Mouse (Mus musculus): ENCODE results near the gene Crb2. TPM values are rescaled to one million over a fixed set of nuclear protein-coding genes. Genes with fewer than 3 reads are reported as not detected.

The Crb2 gene
- polyA plus RNA-seq, 1 experiment, result 2.0 TPM

- Histone ChIP-seq H3K4me3 (ENCODE audit: insufficient read depth, low read length) (no peak overlapping the region), H3K27ac (ENCODE audit: insufficient read depth, low read length) (no peak overlapping the region), H3K4me1 (ENCODE audit: control insufficient read depth, insufficient read depth, low read length) (peaks cover 1% of the 10 kb centered on the region; the same call in 1 of the 2 replicates)
- TF ChIP-seq CTCF (IDR thresholded peaks at IDR 0.05; ENCODE audit: extremely low read depth, insufficient read depth, low read length), result no peak
These were observed 61.5 kb downstream of the Crb2 start for GRCm38 (mm10) chr2:37837542-37837941.

DNA sequence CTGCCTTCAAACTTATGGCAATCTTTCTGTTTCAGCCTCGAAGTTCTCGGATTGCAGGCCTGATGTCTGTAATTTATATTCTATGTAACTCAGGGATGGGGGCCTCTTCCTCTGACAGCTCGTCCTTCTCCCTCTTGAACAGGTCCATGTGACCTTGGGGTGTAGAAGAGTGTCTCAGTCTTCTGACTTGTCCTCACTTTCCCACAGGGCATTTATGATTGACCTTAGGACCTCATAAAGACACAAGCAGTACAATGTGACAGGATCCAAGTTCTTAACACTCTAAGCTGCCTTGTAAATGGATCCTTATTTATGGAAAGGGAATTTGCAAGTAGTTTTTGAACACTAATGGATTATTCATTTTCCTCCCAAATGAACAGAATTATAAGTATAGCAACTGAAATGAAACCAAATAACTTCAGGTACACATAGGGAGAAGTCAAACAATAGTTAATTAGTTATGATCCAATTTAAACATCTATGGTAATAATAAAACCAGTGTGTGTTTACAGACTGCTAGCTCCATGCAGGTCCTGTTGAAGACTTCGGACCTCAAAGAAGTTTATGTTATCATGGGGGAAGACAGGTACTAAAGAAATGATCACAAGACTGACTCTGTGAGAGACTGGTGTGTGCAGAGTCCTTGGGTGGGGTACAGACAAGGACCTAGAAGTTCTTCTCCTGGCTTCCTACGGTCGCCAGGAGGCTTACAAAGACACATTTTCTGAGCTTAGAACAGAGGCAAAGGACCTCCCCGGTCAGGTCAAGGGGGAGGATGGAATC lies 62.3 kb downstream of the Crb2 start:
- Histone ChIP-seq H3K4me1 (ENCODE audit: control insufficient read depth, insufficient read depth, low read length) (peaks cover 5% of the 10 kb centered on the region), H3K27ac (ENCODE audit: insufficient read depth, low read length) (no peak overlapping the region), H3K4me3 (ENCODE audit: insufficient read depth, low read length) (no peak overlapping the region)
- no peak for TF ChIP-seq POLR2A (IDR thresholded peaks at IDR 0.05; ENCODE audit: extremely low read depth, insufficient read depth, low read length)
- no peak for TF ChIP-seq CTCF (IDR thresholded peaks at IDR 0.05; ENCODE audit: extremely low read depth, insufficient read depth, low read length)

DNA sequence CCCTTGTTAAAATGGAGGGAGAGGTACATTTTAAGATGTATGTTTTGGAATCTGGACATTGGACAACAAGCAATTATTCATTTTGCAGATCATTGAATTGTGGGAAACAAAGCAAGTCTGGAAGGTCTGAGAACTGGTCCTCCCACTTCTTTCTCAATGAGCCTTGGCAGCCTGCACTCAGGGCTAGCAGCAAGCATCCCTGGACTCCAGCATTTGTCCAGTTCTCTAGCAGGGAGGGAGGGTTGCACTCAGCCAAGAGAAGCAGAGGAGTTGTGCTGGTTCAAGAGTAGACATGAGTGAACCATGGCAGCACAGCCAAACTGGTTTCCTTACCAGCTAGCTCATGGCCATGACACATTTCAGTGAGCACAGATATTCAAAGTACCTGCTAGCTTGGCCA lies 63.9 kb downstream of the Crb2 start:
- Histone ChIP-seq H3K4me1 (ENCODE audit: control insufficient read depth, insufficient read depth, low read length) (peaks cover 5% of the 10 kb centered on the region), H3K27ac (ENCODE audit: insufficient read depth, low read length) (no peak overlapping the region), H3K4me3 (ENCODE audit: insufficient read depth, low read length) (no peak overlapping the region)
- TF ChIP-seq CTCF (IDR thresholded peaks at IDR 0.05; ENCODE audit: extremely low read depth, insufficient read depth, low read length) (no peak), POLR2A (IDR thresholded peaks at IDR 0.05; ENCODE audit: extremely low read depth, insufficient read depth, low read length) (no peak)

DNA sequence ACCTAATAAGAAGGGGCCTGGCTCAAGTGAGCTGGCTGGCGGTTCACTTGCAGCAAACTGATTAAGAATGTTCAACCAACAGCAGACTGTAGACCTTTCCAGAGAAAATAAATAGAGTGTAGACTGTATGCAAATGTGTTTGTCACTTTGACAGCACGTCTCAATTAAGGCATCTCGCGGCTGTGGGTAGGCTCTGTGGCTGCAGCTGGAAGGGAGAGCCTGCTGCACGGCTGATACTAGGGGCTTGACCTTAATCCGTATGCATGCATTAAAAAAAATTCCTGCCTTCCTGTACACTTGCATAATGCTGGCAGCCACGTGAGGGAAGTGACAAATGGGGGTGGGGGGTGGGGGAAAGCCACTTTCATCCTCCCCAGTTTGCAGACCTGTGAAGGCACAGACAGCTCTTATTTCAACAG lies 66.1 kb downstream of the Crb2 start:
- Histone ChIP-seq H3K27ac (ENCODE audit: insufficient read depth, low read length) (no peak overlapping the region), H3K4me3 (ENCODE audit: insufficient read depth, low read length) (no peak overlapping the region), H3K4me1 (ENCODE audit: control insufficient read depth, insufficient read depth, low read length) (peaks cover 5% of the 10 kb centered on the region)
- TF ChIP-seq POLR2A (IDR thresholded peaks at IDR 0.05; ENCODE audit: extremely low read depth, insufficient read depth, low read length), result no peak
- no peak for TF ChIP-seq CTCF (IDR thresholded peaks at IDR 0.05; ENCODE audit: extremely low read depth, insufficient read depth, low read length)

DNA sequence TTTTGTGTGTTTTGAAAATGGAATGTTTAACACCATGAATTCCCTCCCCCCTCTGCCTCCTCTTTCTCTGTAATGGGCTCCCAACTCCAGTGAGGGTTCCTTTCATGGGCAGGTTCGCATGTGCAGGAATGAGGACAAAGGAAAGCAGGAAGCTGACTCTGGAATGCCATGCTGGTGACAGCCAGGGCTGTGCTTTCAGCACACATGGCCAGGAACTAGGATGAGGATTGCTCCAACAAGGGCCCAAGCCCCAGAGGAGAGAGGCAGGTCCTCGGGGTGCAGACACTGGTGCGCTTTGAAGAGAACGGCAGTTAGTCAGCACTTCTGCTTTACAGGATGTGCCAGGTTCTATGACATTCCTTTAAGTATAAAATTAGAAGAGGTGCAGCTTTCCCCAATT lies 66.7 kb downstream of the Crb2 start:
- H3K4me1 ChIP-seq (ENCODE audit: control insufficient read depth, insufficient read depth, low read length), result peaks cover 5% of the 10 kb centered on the region
- TF ChIP-seq CTCF (IDR thresholded peaks at IDR 0.05; ENCODE audit: extremely low read depth, insufficient read depth, low read length), result no peak
- no peak for TF ChIP-seq POLR2A (IDR thresholded peaks at IDR 0.05; ENCODE audit: extremely low read depth, insufficient read depth, low read length)
- H3K4me3 ChIP-seq (ENCODE audit: insufficient read depth, low read length), result no peak overlapping the region
- no peak overlapping the region for H3K27ac ChIP-seq (ENCODE audit: insufficient read depth, low read length)

Other genes with a start within 250 kb of the Crb2 start
- 73.4 and 80.3 TPM in 2 replicates for gene Strbp, start 72.4 kb upstream of the Crb2 start, polyA plus RNA-seq (2012; rRNA removed)

Measured in cortical plate, adult 2 months (tissue).